Mouse (Mus musculus) liver, embryonic 11.5 days (tissue): Measurements from ENCODE around the gene Atr. TPM values are rescaled to one million over a fixed set of nuclear protein-coding genes. Genes with fewer than 3 reads are reported as not detected.

Experiments
- ATAC-seq: fragments of 200-750 bp; cut with Nextera tagmentation; replicated peaks from 2 replicates; pipeline ENCODE4 v1.8.0; 2017; ENCODE audit warnings: moderate number of reproducible peaks, mild to moderate bottlenecking, moderate TSS enrichment, moderate library complexity; ENCODE audit not compliant: low FRiP score
- DNase-seq: peaks from one replicate; pipeline ENCODE4 v3.0.0-alpha.2; 2017; ENCODE audit warnings: low spot score
- H3K27ac ChIP-seq: fragments of 300-500 bp; sonication (generic); 2 replicates; pipeline ENCODE4 v1.5.1; 2014; ENCODE audit warnings: mild to moderate bottlenecking, low read depth, low read length, control low read depth
- H3K27me3 ChIP-seq: fragments of 300-500 bp; sonication (generic); replicated peaks from 2 replicates; pipeline ENCODE4 v1.6.1; 2014; ENCODE audit warnings: low read length, mixed read lengths; ENCODE audit not compliant: control insufficient read depth, insufficient read depth
- H3K36me3 ChIP-seq: fragments of 300-500 bp; sonication (generic); 2 replicates; pipeline ENCODE4 v1.6.1; 2014; ENCODE audit warnings: mild to moderate bottlenecking, low read length, moderate library complexity, mixed read lengths; ENCODE audit not compliant: control insufficient read depth, insufficient read depth
- H3K4me1 ChIP-seq: fragments of 300-500 bp; sonication (generic); replicated peaks from 2 replicates; pipeline ENCODE4 v1.6.1; 2014; ENCODE audit warnings: low read length, mixed read lengths; ENCODE audit not compliant: control insufficient read depth, insufficient read depth
- H3K4me2 ChIP-seq: fragments of 300-500 bp; sonication (generic); 2 replicates; pipeline ENCODE4 v1.6.1; 2014; ENCODE audit warnings: mild to moderate bottlenecking, control low read depth, moderate library complexity
- H3K4me3 ChIP-seq: fragments of 300-500 bp; sonication (generic); 2 replicates; pipeline ENCODE4 v1.5.1; 2014; ENCODE audit warnings: low read depth, low read length, control low read depth
- H3K9ac ChIP-seq: fragments of 300-500 bp; sonication (generic); 2 replicates; pipeline ENCODE4 v1.6.1; 2014; ENCODE audit warnings: low read depth, low read length, control low read depth
- H3K9me3 ChIP-seq: fragments of 300-500 bp; sonication (generic); 2 replicates; pipeline ENCODE4 v1.6.1; 2016; ENCODE audit warnings: low read length, inconsistent platforms, mixed read lengths; ENCODE audit not compliant: control insufficient read depth
- WGBS: fragments of 180-500 bp; shearing (Covaris S2); extraction: QIAGEN DNeasy Blood & Tissue Kit; methylation state at CpG from one replicate; pipeline ENCODE4 v1.1.7; 2014; 5-methylcytosine and 5-hydroxymethylcytosine counted together
- polyA plus RNA-seq: library from polyadenylated mRNA; unstranded; fragments of >200 nt; fragmentation: Nextera tagmentation; extraction: Ambion mirVana; gene quantifications from 2 replicates; pipeline ENCODE4 v1.2.1, GENCODE M21; 2014

Gene Atr
- polyA plus RNA-seq, 1 experiment from 2014 or later, result 19.9 TPM

- H3K4me2 ChIP-seq, result no peak overlapping the region
- ATAC-seq (no peak), DNase-seq (no peak)
- H3K27me3 ChIP-seq, result no peaks in the 10 kb centered on the region
- H3K9ac ChIP-seq, result no peak overlapping the region
- no peaks in the 10 kb centered on the region for H3K4me1 ChIP-seq
- no peaks in the 10 kb centered on the region for H3K9me3 ChIP-seq
- WGBS, result 79% methylated on average over 2 of the region's 2 CpGs
- no peak overlapping the region for H3K27ac ChIP-seq
- H3K4me3 ChIP-seq, result no peak overlapping the region
- H3K36me3 ChIP-seq, result peaks cover 10% of the 10 kb centered on the region; the same call in 1 of the 2 replicates
These were observed 120.9 kb downstream of the Atr start for GRCm38 (mm10) chr9:95978279-95978678.

DNA sequence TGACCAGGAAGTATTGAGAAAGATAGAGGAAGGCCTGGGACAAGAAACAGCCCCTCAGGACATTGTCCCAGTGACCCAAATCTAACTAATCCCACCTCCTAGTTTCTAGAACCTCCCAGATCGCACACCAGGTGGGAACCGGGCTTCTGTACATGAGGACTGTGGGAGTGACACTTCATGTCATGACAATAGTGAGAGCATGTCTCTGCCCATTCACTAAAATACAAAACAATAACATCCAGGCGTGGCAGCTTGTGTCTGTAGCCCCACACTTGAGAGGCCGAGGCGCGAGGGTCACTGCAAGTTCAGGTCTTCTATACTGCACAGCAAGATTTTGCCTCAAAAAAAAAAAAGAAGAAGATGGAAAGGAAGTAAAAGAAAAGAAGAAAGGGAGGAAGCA, 122.5 kb downstream of the Atr start:
- 88% methylated on average over 6 of the region's 6 CpGs for WGBS
- Histone ChIP-seq H3K27ac (no peak overlapping the region), H3K9me3 (no peaks in the 10 kb centered on the region), H3K4me2 (no peak overlapping the region), H3K36me3 (peaks cover 10% of the 10 kb centered on the region; the same call in 1 of the 2 replicates), H3K4me1 (no peaks in the 10 kb centered on the region), H3K9ac (no peak overlapping the region), H3K4me3 (no peak overlapping the region), H3K27me3 (no peaks in the 10 kb centered on the region)
- DNase-seq (no peak), ATAC-seq (no peak)

GRCm38 (mm10) chr9:95992255-95992654, 134.9 kb downstream of the Atr start:
- DNase-seq (no peak), ATAC-seq (no peak)
- no peaks in the 10 kb centered on the region for H3K27me3 ChIP-seq
- no peaks in the 10 kb centered on the region for H3K4me1 ChIP-seq
- H3K9me3 ChIP-seq, result no peaks in the 10 kb centered on the region
- no peak overlapping the region for H3K9ac ChIP-seq
- 91% methylated on average over 2 of the region's 2 CpGs for WGBS
- no peak overlapping the region for H3K4me2 ChIP-seq
- H3K27ac ChIP-seq, result no peak overlapping the region
- H3K36me3 ChIP-seq, result peaks cover 21% of the 10 kb centered on the region
- no peak overlapping the region for H3K4me3 ChIP-seq

Other genes with a start within 250 kb of the Atr start
- gene Pcolce2, start 220.0 kb upstream of the Atr start, polyA plus RNA-seq, result 14.0 and 15.1 TPM in 2 replicates
- gene Trpc1, start 107.2 kb upstream of the Atr start, polyA plus RNA-seq, result 1.0 and 1.3 TPM in 2 replicates
- 12.4 and 12.8 TPM in 2 replicates for gene Pls1, start 12.3 kb upstream of the Atr start, polyA plus RNA-seq
- 10.6 and 11.9 TPM in 2 replicates for gene Xrn1, start 97.2 kb downstream of the Atr start, polyA plus RNA-seq